Mouse (Mus musculus): Measurements from ENCODE around the gene Kif19a. TPM values are rescaled to one million over a fixed set of nuclear protein-coding genes. Genes with fewer than 3 reads are reported as not detected.

The Kif19a gene
- polyA plus RNA-seq, 1 experiment from 2014 or later: 2.1 TPM

GRCm38 (mm10) chr11:114829499-114830432, 64.6 kb downstream of the Kif19a start:
- H3K4me2 ChIP-seq (replicated peaks): peak overlapping the region; percentile 52

GRCm38 (mm10) chr11:114830433-114830773, 65.2 kb downstream of the Kif19a start:
- no peak for ATAC-seq (ENCODE audit: insufficient number of reproducible peaks, insufficient read depth, low FRiP score, low TSS enrichment)

More at GRCm38 (mm10) chr11:114829499-114830432, 64.6 kb downstream of the Kif19a start:
- Histone ChIP-seq H3K27me3 (no peaks in the 10 kb centered on the region), H3K4me1 (peaks cover 20% of the 10 kb centered on the region), H3K9ac (peak overlapping the region; percentile 49; the same call in 1 of the 2 replicates), H3K36me3 (no peaks in the 10 kb centered on the region), H3K27ac (peak overlapping the region; percentile 94), H3K9me3 (no peaks in the 10 kb centered on the region), H3K4me3 (peak overlapping the region; percentile 23; the same call in 1 of the 2 replicates)
- 4% methylated on average over 24 of the region's 24 CpGs for WGBS
- ATAC-seq (ENCODE audit: insufficient number of reproducible peaks, insufficient read depth, low FRiP score, low TSS enrichment): peak; percentile 88

GRCm38 (mm10) chr11:114833166-114833565, 68.0 kb downstream of the Kif19a start:
- H3K4me3 ChIP-seq: no peak overlapping the region
- no peak overlapping the region for H3K4me2 ChIP-seq (replicated peaks)
- peaks cover 25% of the 10 kb centered on the region for H3K4me1 ChIP-seq
- no peak overlapping the region for H3K27ac ChIP-seq
- no peak for ATAC-seq (ENCODE audit: insufficient number of reproducible peaks, insufficient read depth, low FRiP score, low TSS enrichment)
- no peak overlapping the region for H3K9ac ChIP-seq
- no peaks in the 10 kb centered on the region for H3K36me3 ChIP-seq
- no peaks in the 10 kb centered on the region for H3K27me3 ChIP-seq
- WGBS: 64% methylated on average over 5 of the region's 5 CpGs
- H3K9me3 ChIP-seq: no peaks in the 10 kb centered on the region

More at GRCm38 (mm10) chr11:114830433-114830773, 65.2 kb downstream of the Kif19a start:
- Histone ChIP-seq H3K4me2 (replicated peaks) (peak overlapping the region; percentile 52), H3K27ac (peak overlapping the region; percentile 94), H3K9me3 (no peaks in the 10 kb centered on the region), H3K4me3 (peak overlapping the region; percentile 23; the same call in 1 of the 2 replicates), H3K4me1 (peaks cover 20% of the 10 kb centered on the region), H3K36me3 (no peaks in the 10 kb centered on the region), H3K9ac (0 out of 2 replicates have a peak overlapping the region, but pooled peaks have one; percentile 49), H3K27me3 (no peaks in the 10 kb centered on the region)
- WGBS: 9% methylated on average over 8 of the region's 8 CpGs

Other genes with a start within 250 kb of the Kif19a start
- gene Rpl38, start 96.9 kb upstream of the Kif19a start, polyA plus RNA-seq (2016; fragmentation: Nextera tagmentation; extraction: Ambion mirVana): 893 and 953 TPM in 2 replicates
- 21.6 and 24.5 TPM in 2 replicates for gene Ttyh2, start 90.0 kb upstream of the Kif19a start, polyA plus RNA-seq (2016; fragmentation: Nextera tagmentation; extraction: Ambion mirVana)
- gene Dnaic2, start 38.0 kb upstream of the Kif19a start, polyA plus RNA-seq (2016; fragmentation: Nextera tagmentation; extraction: Ambion mirVana): 2.0 and 2.2 TPM in 2 replicates
- 7.6 and 8.7 TPM in 2 replicates for gene Btbd17, start 30.6 kb downstream of the Kif19a start, polyA plus RNA-seq (2016; fragmentation: Nextera tagmentation; extraction: Ambion mirVana)
- not detected in 2 replicates for gene Gpr142, start 33.5 kb downstream of the Kif19a start, polyA plus RNA-seq (2016; fragmentation: Nextera tagmentation; extraction: Ambion mirVana)
- gene Gprc5c, start 85.8 kb downstream of the Kif19a start, polyA plus RNA-seq (2016; fragmentation: Nextera tagmentation; extraction: Ambion mirVana): 55.7 and 56.3 TPM in 2 replicates
- 0.87 and 1.5 TPM in 2 replicates for gene Cd300a, start 124.7 kb downstream of the Kif19a start, polyA plus RNA-seq (2016; fragmentation: Nextera tagmentation; extraction: Ambion mirVana)
- 0.36 TPM in 1 of 2 replicates, not detected in the other for gene Cd300lb, start 169.0 kb downstream of the Kif19a start, polyA plus RNA-seq (2016; fragmentation: Nextera tagmentation; extraction: Ambion mirVana)
- gene Cd300c, start 203.8 kb downstream of the Kif19a start, polyA plus RNA-seq (2016; fragmentation: Nextera tagmentation; extraction: Ambion mirVana): not detected in 2 replicates
- not detected in 2 replicates for gene Cd300ld, start 224.5 kb downstream of the Kif19a start, polyA plus RNA-seq (2016; fragmentation: Nextera tagmentation; extraction: Ambion mirVana)
- gene Cd300c2, start 236.5 kb downstream of the Kif19a start, polyA plus RNA-seq (2016; fragmentation: Nextera tagmentation; extraction: Ambion mirVana): 0.95 and 0.97 TPM in 2 replicates

Data from embryonic facial prominence, embryonic 12.5 days (tissue).